Mouse (Mus musculus) lung, embryonic 15.5 days (tissue): ENCODE measurements around the gene Itpa. TPM values are rescaled to one million over a fixed set of nuclear protein-coding genes. Genes with fewer than 3 reads are reported as not detected.

Experiments used
- polyA plus RNA-seq: library from polyadenylated mRNA; unstranded; fragments of >200 nt; fragmentation: Nextera tagmentation; extraction: Ambion mirVana; gene quantifications from 2 replicates; pipeline ENCODE4 v1.2.1, GENCODE M21; 2015

Itpa gene
- polyA plus RNA-seq, 1 experiment from 2014 or later = 108 TPM

Other genes with a start within 250 kb of the Itpa start
- gene Vps16, start 243.3 kb upstream of the Itpa start, polyA plus RNA-seq = 80.5 and 88.4 TPM in 2 replicates
- 14.7 and 15.9 TPM in 2 replicates for gene Pced1a, start 242.9 kb upstream of the Itpa start, polyA plus RNA-seq
- 72.9 and 80.7 TPM in 2 replicates for gene Ptpra, start 217.3 kb upstream of the Itpa start, polyA plus RNA-seq
- 79.7 and 83.1 TPM in 2 replicates for gene Mrps26, start 103.9 kb upstream of the Itpa start, polyA plus RNA-seq
- gene Oxt, start 91.4 kb upstream of the Itpa start, polyA plus RNA-seq = not detected in 2 replicates
- gene Avp, start 85.1 kb upstream of the Itpa start, polyA plus RNA-seq = not detected in 2 replicates
- 14.6 and 15.0 TPM in 2 replicates for gene Fastkd5, start 37.6 kb upstream of the Itpa start, polyA plus RNA-seq
- gene Ubox5, start 37.6 kb upstream of the Itpa start, polyA plus RNA-seq = 10.4 and 10.5 TPM in 2 replicates
- 2.9 and 3.2 TPM in 2 replicates for gene Lzts3, start 24.8 kb upstream of the Itpa start, polyA plus RNA-seq
- gene Ddrgk1, start 3.0 kb upstream of the Itpa start, polyA plus RNA-seq = 51.7 and 56.7 TPM in 2 replicates
- gene Slc4a11, start 29.9 kb downstream of the Itpa start, polyA plus RNA-seq = 0.70 and 0.73 TPM in 2 replicates
- 26.2 and 29.0 TPM in 2 replicates for gene 4930402H24Rik, start 238.8 kb downstream of the Itpa start, polyA plus RNA-seq
- gene Atrn, start 238.9 kb downstream of the Itpa start, polyA plus RNA-seq = 5.4 and 5.5 TPM in 2 replicates